Mouse (Mus musculus) neural tube, embryonic 13.5 days (tissue): ENCODE measurements around the gene Ctnna2. TPM values are rescaled to one million over a fixed set of nuclear protein-coding genes. Genes with fewer than 3 reads are reported as not detected.

Experiments
- ATAC-seq: fragments of 200-750 bp; cut with Nextera tagmentation; 2 replicates; pipeline ENCODE4 v1.8.0; 2017; ENCODE audit warnings: low read depth, mild to moderate bottlenecking, moderate TSS enrichment, moderate library complexity
- H3K27ac ChIP-seq: fragments of 300-500 bp; sonication (generic); replicated peaks from 2 replicates; pipeline ENCODE4 v1.5.1; 2015; ENCODE audit warnings: moderate library complexity, mild to moderate bottlenecking, inconsistent platforms
- H3K27me3 ChIP-seq: fragments of 300-500 bp; sonication (generic); 2 replicates; pipeline ENCODE4 v1.6.1; 2015; ENCODE audit warnings: mild to moderate bottlenecking, inconsistent platforms
- H3K36me3 ChIP-seq: fragments of 300-500 bp; sonication (generic); 2 replicates; pipeline ENCODE4 v1.6.1; 2015; ENCODE audit warnings: mild to moderate bottlenecking, inconsistent platforms
- H3K4me1 ChIP-seq: fragments of 300-500 bp; sonication (generic); replicated peaks from 2 replicates; pipeline ENCODE4 v1.6.1; 2015; ENCODE audit warnings: inconsistent platforms
- H3K4me2 ChIP-seq: fragments of 300-500 bp; sonication (generic); 2 replicates; pipeline ENCODE4 v1.6.1; 2015; ENCODE audit warnings: inconsistent platforms, mild to moderate bottlenecking, moderate library complexity
- H3K4me3 ChIP-seq: fragments of 300-500 bp; sonication (generic); 2 replicates; pipeline ENCODE4 v1.5.1; 2015; ENCODE audit warnings: mild to moderate bottlenecking, inconsistent platforms
- H3K9ac ChIP-seq: fragments of 300-500 bp; sonication (generic); 2 replicates; pipeline ENCODE4 v1.6.1; 2015; ENCODE audit warnings: moderate library complexity, mild to moderate bottlenecking, inconsistent platforms
- H3K9me3 ChIP-seq: fragments of 300-500 bp; sonication (generic); 2 replicates; pipeline ENCODE4 v1.6.1; 2016; ENCODE audit warnings: inconsistent platforms
- WGBS: fragments of 180-500 bp; shearing (Covaris S2); methylation state at CpG from one replicate; pipeline ENCODE4 v1.1.7; 2015; 5-methylcytosine and 5-hydroxymethylcytosine counted together
- polyA plus RNA-seq: library from polyadenylated mRNA; unstranded; fragments of >200 nt; fragmentation: Nextera tagmentation; extraction: Ambion mirVana; gene quantifications from 2 replicates; pipeline ENCODE4 v1.2.1, GENCODE M21; 2015

The Ctnna2 gene
- polyA plus RNA-seq, 1 experiment from 2014 or later = 115 TPM

- WGBS = 87% methylated on average over 6 of the region's 6 CpGs
- Histone ChIP-seq H3K4me2 (no peak overlapping the region), H3K9me3 (no peaks in the 10 kb centered on the region), H3K4me3 (no peak overlapping the region), H3K36me3 (no peaks in the 10 kb centered on the region), H3K27ac (no peak overlapping the region), H3K27me3 (no peaks in the 10 kb centered on the region), H3K4me1 (no peaks in the 10 kb centered on the region), H3K9ac (no peak overlapping the region)
- no peak for ATAC-seq
Measured at GRCm38 (mm10) chr6:77400751-77401150, 578.7 kb downstream of the Ctnna2 start.

- Histone ChIP-seq H3K9me3 (no peaks in the 10 kb centered on the region), H3K4me2 (no peak overlapping the region), H3K27ac (no peak overlapping the region), H3K9ac (no peak overlapping the region), H3K4me3 (no peak overlapping the region), H3K27me3 (no peaks in the 10 kb centered on the region), H3K36me3 (no peaks in the 10 kb centered on the region), H3K4me1 (peaks cover 4% of the 10 kb centered on the region; the same call in 1 of the 2 replicates)
- no peak for ATAC-seq
- WGBS = 83% methylated on average over 1 of the region's 1 CpGs
Measured at GRCm38 (mm10) chr6:77391663-77392062, 587.8 kb downstream of the Ctnna2 start.

GRCm38 (mm10) chr6:77381309-77381708 lies 598.2 kb downstream of the Ctnna2 start:
- no peaks in the 10 kb centered on the region for H3K36me3 ChIP-seq
- no peak for ATAC-seq
- no peaks in the 10 kb centered on the region for H3K27me3 ChIP-seq
- H3K4me1 ChIP-seq = no peaks in the 10 kb centered on the region
- H3K9me3 ChIP-seq = no peaks in the 10 kb centered on the region
- H3K4me3 ChIP-seq = no peak overlapping the region
- no peak overlapping the region for H3K9ac ChIP-seq
- H3K27ac ChIP-seq = no peak overlapping the region
- no peak overlapping the region for H3K4me2 ChIP-seq

GRCm38 (mm10) chr6:77373132-77373531 lies 606.4 kb downstream of the Ctnna2 start:
- ATAC-seq = no peak
- no peaks in the 10 kb centered on the region for H3K9me3 ChIP-seq
- no peak overlapping the region for H3K9ac ChIP-seq
- no peak overlapping the region for H3K27ac ChIP-seq
- no peaks in the 10 kb centered on the region for H3K27me3 ChIP-seq
- WGBS = 68% methylated on average over 5 of the region's 5 CpGs
- no peaks in the 10 kb centered on the region for H3K36me3 ChIP-seq
- no peak overlapping the region for H3K4me2 ChIP-seq
- H3K4me1 ChIP-seq = no peaks in the 10 kb centered on the region; the same call in none of the 2 replicates
- no peak overlapping the region for H3K4me3 ChIP-seq

- WGBS = 75% methylated on average over 2 of the region's 2 CpGs
Measured at GRCm38 (mm10) chr6:77371147-77371546, 608.4 kb downstream of the Ctnna2 start.

GRCm38 (mm10) chr6:77358471-77358837 lies 621.0 kb downstream of the Ctnna2 start:
- no peak overlapping the region for H3K4me2 ChIP-seq
- H3K27me3 ChIP-seq = no peaks in the 10 kb centered on the region
- H3K27ac ChIP-seq = no peak overlapping the region
- ATAC-seq = 0 out of 2 replicates have a peak, but pooled peaks have one; percentile 19
- WGBS = 51% methylated on average over 6 of the region's 6 CpGs
- no peak overlapping the region for H3K4me3 ChIP-seq
- H3K4me1 ChIP-seq = peaks cover 16% of the 10 kb centered on the region
- H3K9ac ChIP-seq = no peak overlapping the region
- H3K9me3 ChIP-seq = no peaks in the 10 kb centered on the region
- no peaks in the 10 kb centered on the region for H3K36me3 ChIP-seq

More at GRCm38 (mm10) chr6:77371147-77371546, 608.4 kb downstream of the Ctnna2 start:
- Histone ChIP-seq H3K36me3 (no peaks in the 10 kb centered on the region), H3K4me3 (no peak overlapping the region), H3K4me2 (no peak overlapping the region), H3K27ac (no peak overlapping the region), H3K9ac (no peak overlapping the region), H3K27me3 (no peaks in the 10 kb centered on the region), H3K4me1 (no peaks in the 10 kb centered on the region; the same call in none of the 2 replicates), H3K9me3 (no peaks in the 10 kb centered on the region)
- ATAC-seq = no peak

- Histone ChIP-seq H3K4me1 (peaks cover 16% of the 10 kb centered on the region), H3K27me3 (no peaks in the 10 kb centered on the region), H3K36me3 (no peaks in the 10 kb centered on the region), H3K27ac (no peak overlapping the region; the same call in 1 of the 2 replicates), H3K4me2 (no peak overlapping the region), H3K9ac (no peak overlapping the region), H3K4me3 (no peak overlapping the region), H3K9me3 (no peaks in the 10 kb centered on the region)
- WGBS = 42% methylated on average over 9 of the region's 9 CpGs
- ATAC-seq = peak; percentile 36; the same call in 1 of the 2 replicates
Measured at GRCm38 (mm10) chr6:77357748-77358470, 621.6 kb downstream of the Ctnna2 start.

- H3K9ac ChIP-seq = no peak overlapping the region
- no peak overlapping the region for H3K4me3 ChIP-seq
- no peaks in the 10 kb centered on the region for H3K27me3 ChIP-seq
- 25% methylated on average over 1 of the region's 1 CpGs for WGBS
- H3K4me2 ChIP-seq = no peak overlapping the region
- peaks cover 16% of the 10 kb centered on the region for H3K4me1 ChIP-seq
- no peak overlapping the region for H3K27ac ChIP-seq
- H3K9me3 ChIP-seq = no peaks in the 10 kb centered on the region
- H3K36me3 ChIP-seq = no peaks in the 10 kb centered on the region
- ATAC-seq = no peak
Measured at GRCm38 (mm10) chr6:77354826-77355225, 624.7 kb downstream of the Ctnna2 start.

- no peak overlapping the region for H3K9ac ChIP-seq
- no peak for ATAC-seq
- no peaks in the 10 kb centered on the region for H3K9me3 ChIP-seq
- no peak overlapping the region for H3K27ac ChIP-seq
- no peaks in the 10 kb centered on the region for H3K36me3 ChIP-seq
- no peaks in the 10 kb centered on the region for H3K4me1 ChIP-seq
- no peak overlapping the region for H3K4me2 ChIP-seq
- H3K4me3 ChIP-seq = no peak overlapping the region
- H3K27me3 ChIP-seq = no peaks in the 10 kb centered on the region
Measured at GRCm38 (mm10) chr6:77343781-77344180, 635.7 kb downstream of the Ctnna2 start.

GRCm38 (mm10) chr6:77335537-77335936 lies 644.0 kb downstream of the Ctnna2 start:
- H3K9me3 ChIP-seq = no peaks in the 10 kb centered on the region
- 88% methylated on average over 2 of the region's 2 CpGs for WGBS
- no peaks in the 10 kb centered on the region for H3K4me1 ChIP-seq
- no peak overlapping the region for H3K4me3 ChIP-seq
- no peaks in the 10 kb centered on the region for H3K27me3 ChIP-seq
- H3K4me2 ChIP-seq = no peak overlapping the region
- no peak overlapping the region for H3K27ac ChIP-seq
- H3K9ac ChIP-seq = no peak overlapping the region
- ATAC-seq = no peak
- H3K36me3 ChIP-seq = no peaks in the 10 kb centered on the region

- no peak for ATAC-seq
- WGBS = 39% methylated on average over 3 of the region's 3 CpGs
- no peaks in the 10 kb centered on the region for H3K36me3 ChIP-seq
Measured at GRCm38 (mm10) chr6:77324748-77325147, 654.8 kb downstream of the Ctnna2 start.

GRCm38 (mm10) chr6:77324327-77324726 lies 655.2 kb downstream of the Ctnna2 start:
- 92% methylated on average over 1 of the region's 1 CpGs for WGBS
- H3K9me3 ChIP-seq = no peaks in the 10 kb centered on the region
- no peak overlapping the region for H3K9ac ChIP-seq
- H3K4me1 ChIP-seq = peaks cover 5% of the 10 kb centered on the region
- no peaks in the 10 kb centered on the region for H3K27me3 ChIP-seq
- H3K4me2 ChIP-seq = no peak overlapping the region
- H3K36me3 ChIP-seq = no peaks in the 10 kb centered on the region
- H3K27ac ChIP-seq = no peak overlapping the region
- H3K4me3 ChIP-seq = no peak overlapping the region
- ATAC-seq = no peak

More at GRCm38 (mm10) chr6:77324748-77325147, 654.8 kb downstream of the Ctnna2 start:
- no peaks in the 10 kb centered on the region for H3K9me3 ChIP-seq
- H3K9ac ChIP-seq = no peak overlapping the region
- no peak overlapping the region for H3K4me3 ChIP-seq
- peaks cover 5% of the 10 kb centered on the region for H3K4me1 ChIP-seq
- H3K27ac ChIP-seq = no peak overlapping the region
- H3K4me2 ChIP-seq = no peak overlapping the region
- no peaks in the 10 kb centered on the region for H3K27me3 ChIP-seq

GRCm38 (mm10) chr6:77306796-77307195 lies 672.7 kb downstream of the Ctnna2 start:
- no peaks in the 10 kb centered on the region for H3K36me3 ChIP-seq
- H3K4me3 ChIP-seq = no peak overlapping the region
- no peaks in the 10 kb centered on the region for H3K27me3 ChIP-seq
- H3K9ac ChIP-seq = no peak overlapping the region
- peaks cover 12% of the 10 kb centered on the region; the same call in 1 of the 2 replicates for H3K4me1 ChIP-seq
- 92% methylated on average over 3 of the region's 3 CpGs for WGBS
- H3K4me2 ChIP-seq = no peak overlapping the region
- H3K27ac ChIP-seq = no peak overlapping the region
- ATAC-seq = no peak
- no peaks in the 10 kb centered on the region for H3K9me3 ChIP-seq
